Mouse (Mus musculus): ENCODE data around the gene Man1a.

Gene Man1a

GRCm38 (mm10) chr10:54014116-54014758 lies 62.2 kb downstream of the Man1a start:
- no peak for DNase-seq (ENCODE audit: low spot score)

GRCm38 (mm10) chr10:54013143-54013791 lies 63.1 kb downstream of the Man1a start:
- no peak for DNase-seq (ENCODE audit: low spot score)

DNA sequence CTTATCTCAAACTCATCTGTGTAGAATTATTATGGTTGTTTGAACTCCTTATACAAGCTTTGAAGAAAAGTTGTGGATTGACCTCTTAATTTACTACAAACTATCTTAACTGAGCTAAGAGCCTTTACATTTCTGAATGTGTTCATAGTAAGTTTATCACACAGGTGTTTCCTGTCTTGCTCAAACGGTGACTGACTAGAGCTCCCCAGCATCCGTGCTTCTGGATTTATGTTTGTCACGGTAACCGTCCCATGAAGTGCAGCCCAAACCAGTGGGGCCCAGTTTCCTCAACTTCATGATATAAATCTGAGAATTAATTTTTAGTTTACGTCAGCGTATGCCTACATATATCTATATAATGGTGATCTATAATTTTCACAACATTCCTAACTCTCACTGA lies 67.3 kb downstream of the Man1a start:
- DNase-seq (ENCODE audit: low spot score), result no peak

DNA sequence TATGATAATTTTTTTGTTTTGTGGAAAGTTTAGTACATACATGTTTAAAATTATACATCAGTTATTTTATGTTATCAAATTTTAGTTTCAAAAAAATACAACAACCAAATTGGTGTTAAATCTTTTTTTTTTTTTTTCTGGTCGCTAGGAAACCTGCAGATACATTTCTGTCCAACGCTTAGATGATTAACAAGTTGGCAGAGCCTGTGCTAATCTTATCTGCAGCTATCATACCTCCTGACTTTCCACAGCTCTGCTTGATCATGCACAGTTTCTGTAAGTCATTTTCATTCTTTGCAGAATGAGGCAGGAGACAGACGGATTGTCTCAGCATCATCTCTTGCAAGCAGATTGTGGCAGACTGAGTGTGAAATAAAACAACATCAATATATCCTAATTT lies 69.5 kb downstream of the Man1a start:
- DNase-seq (ENCODE audit: low spot score), result no peak

DNA sequence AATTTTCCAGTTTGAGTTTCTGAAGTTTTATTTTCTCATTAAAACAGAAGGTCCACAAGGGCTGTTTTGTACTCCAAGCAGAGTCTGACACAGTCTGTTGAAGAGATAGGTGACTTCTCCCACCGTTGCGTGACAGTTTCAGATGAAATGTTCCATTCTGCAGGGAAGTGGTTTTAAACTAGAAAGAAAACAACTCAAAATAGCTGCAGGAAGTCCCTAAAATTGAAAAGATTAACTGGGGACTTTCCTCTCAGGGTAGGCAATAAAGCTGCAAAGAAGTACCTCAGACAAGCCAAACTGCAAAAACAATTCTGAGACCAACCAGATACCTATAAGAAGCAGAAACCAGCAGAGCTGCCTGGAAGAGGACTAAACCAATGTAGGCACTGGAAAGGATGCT lies 70.6 kb downstream of the Man1a start:
- DNase-seq (ENCODE audit: low spot score), result no peak

- no peak for DNase-seq (ENCODE audit: low spot score)
These were observed 73.5 kb downstream of the Man1a start for GRCm38 (mm10) chr10:54002936-54003335.

GRCm38 (mm10) chr10:53997301-53997700 lies 79.1 kb downstream of the Man1a start:
- DNase-seq (ENCODE audit: low spot score), result no peak

DNA sequence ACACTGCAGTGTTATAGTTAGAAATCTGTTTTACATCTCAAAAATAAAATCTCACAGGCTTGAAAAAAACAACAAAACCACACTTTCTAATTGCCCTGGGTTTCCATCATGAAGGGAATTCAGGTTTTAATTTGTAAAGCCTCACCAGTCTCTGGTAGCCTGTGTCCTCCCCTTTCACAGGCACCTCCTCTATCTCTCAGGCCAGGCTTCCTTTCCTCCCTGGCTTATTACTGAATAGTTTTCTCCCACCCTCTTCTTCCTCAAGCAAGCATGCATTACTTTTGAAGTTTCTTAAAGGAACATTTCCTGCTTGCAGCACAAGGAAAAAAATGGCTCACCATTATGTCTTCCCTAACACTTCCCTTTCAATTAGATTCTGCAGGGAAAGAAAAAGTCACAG lies 80.2 kb downstream of the Man1a start:
- DNase-seq (ENCODE audit: low spot score), result no peak

DNA sequence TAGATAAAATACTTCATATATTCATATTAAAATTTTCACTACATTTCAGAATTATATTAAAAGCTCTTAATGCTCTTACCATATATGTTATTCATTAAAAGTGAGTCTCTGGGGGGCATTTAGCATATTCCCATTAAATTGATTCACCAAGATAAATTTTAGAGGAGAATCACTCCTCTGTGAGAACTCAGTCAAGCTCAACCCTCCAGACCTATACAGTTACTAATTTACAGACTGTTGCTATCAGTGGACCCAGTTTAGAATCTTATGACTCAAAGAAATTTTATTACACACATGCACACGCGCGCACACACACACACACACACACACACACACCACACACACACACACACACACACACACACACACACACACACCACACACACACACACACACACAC lies 81.8 kb downstream of the Man1a start:
- DNase-seq (ENCODE audit: low spot score), result no peak

GRCm38 (mm10) chr10:53990434-53990833 lies 86.0 kb downstream of the Man1a start:
- no peak for DNase-seq (ENCODE audit: low spot score)

- no peak for DNase-seq (ENCODE audit: low spot score)
These were observed 91.5 kb downstream of the Man1a start for GRCm38 (mm10) chr10:53984894-53985293.

- no peak for DNase-seq (ENCODE audit: low spot score)
These were observed 92.3 kb downstream of the Man1a start for GRCm38 (mm10) chr10:53984086-53984485.

DNA sequence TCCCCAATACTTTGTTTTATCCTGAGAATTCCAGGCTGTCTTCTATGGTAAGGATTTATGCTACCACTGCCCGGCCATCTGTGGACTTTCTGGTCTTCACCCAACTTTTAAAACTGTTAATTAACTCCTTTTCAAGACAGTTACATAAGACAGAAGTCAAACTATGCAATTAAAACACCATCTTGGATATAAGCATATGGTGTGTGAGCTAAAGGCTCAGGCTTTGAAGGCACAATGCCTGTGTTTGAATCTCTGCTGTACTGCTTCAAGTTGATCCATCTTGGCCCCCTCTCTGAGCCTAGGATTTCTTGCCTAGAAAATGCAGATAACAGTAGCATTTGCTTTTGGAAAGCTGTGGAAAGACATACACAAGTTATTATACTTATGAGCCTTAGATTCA lies 97.8 kb downstream of the Man1a start:
- DNase-seq (ENCODE audit: low spot score), result no peak

DNA sequence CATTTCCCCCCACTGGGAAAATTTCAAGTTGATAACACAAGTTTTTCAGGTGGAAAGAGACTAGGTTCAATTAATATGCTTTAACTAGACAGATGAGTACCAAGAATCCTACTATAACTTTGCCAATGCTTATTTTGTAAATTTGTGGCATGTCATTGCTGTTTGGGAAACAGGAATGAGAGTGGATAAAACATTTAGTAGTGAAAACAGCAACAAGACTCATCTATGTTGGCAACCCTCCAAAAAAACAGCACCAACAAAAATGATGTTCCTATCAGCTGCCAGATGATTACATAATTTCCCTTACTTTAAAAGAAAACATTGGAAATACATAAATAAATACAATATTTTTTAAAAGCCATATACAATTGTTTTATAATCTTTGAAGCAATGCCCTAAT lies 102.2 kb downstream of the Man1a start:
- DNase-seq (ENCODE audit: low spot score), result no peak

DNA sequence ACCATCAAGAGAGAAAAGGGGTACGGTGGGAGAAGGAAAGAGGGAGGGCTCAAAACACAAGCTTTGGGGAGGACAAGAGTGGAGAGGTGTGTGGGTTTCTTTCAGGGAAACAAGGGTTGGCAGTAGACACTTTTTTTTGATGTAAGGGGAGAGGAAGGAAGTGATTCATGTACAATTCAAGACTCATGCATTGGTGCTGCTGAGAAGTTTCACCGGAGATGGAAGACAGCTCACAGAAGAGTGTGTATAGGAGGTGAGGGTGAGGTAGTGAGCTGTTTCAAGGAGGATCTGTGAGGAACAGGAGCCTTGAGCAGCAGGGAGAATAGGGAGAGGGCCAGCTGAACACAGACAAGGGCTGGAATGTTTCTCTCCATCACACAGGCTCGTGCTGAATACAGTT lies 116.7 kb downstream of the Man1a start:
- no peak for DNase-seq (ENCODE audit: low spot score)

- DNase-seq (ENCODE audit: low spot score), result no peak
These were observed 134.8 kb downstream of the Man1a start for GRCm38 (mm10) chr10:53941597-53941996.

DNA sequence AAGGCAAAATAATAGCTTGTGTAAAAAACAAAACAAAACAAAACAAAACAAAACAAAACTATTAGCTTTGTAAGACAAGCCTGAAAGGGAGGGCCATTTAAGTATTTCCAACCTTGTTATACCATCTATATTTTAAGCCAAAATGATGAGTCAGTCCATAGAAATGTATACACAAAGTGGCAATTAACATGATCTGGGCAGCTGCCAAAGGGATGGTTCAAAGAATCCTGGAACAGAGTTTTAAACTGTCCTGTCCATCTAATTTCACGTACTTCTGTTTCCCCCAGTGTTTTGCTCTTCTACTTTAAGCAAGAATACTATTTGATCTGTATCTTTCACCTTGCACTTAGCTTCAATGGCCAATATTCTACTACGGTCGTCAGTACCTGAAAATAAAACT lies 138.2 kb downstream of the Man1a start:
- DNase-seq (ENCODE audit: low spot score), result no peak

GRCm38 (mm10) chr10:53936078-53936477 lies 140.3 kb downstream of the Man1a start:
- DNase-seq (ENCODE audit: low spot score), result no peak

- DNase-seq (ENCODE audit: low spot score), result no peak
These were observed 146.5 kb downstream of the Man1a start for GRCm38 (mm10) chr10:53929722-53930500.

DNA sequence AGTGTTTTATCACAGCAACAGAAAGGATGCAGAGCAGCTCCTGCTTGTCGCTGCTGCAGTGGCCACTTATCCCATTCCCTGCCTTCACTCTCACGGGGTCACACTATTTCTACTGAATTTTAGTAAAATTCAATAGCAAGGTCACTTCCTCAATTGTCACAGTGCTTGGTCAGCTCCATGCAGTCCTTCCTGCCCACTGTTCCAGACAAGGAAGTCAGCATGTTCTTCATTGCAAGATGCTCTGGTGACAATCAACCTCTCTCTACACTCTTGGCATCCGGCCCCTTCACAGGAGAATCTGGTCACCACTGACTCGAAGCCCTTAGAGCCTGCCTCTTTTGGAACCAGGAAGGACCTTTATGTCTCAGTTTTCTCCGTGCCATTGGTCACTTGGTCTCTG lies 148.5 kb downstream of the Man1a start:
- DNase-seq (ENCODE audit: low spot score), result no peak

GRCm38 (mm10) chr10:53925456-53925855 lies 151.0 kb downstream of the Man1a start:
- DNase-seq (ENCODE audit: low spot score), result no peak

GRCm38 (mm10) chr10:53922236-53922635 lies 154.2 kb downstream of the Man1a start:
- no peak for DNase-seq (ENCODE audit: low spot score)

GRCm38 (mm10) chr10:53917517-53917916 lies 158.9 kb downstream of the Man1a start:
- no peak for DNase-seq (ENCODE audit: low spot score)
